Mouse (Mus musculus): ENCODE data around the gene Dapk3.
"Not testable (repeated sequence)": the region's sequence is repeated elsewhere in the genome, so short reads cannot be mapped to it uniquely, and the experiment has no call there.

The Dapk3 gene

DNA sequence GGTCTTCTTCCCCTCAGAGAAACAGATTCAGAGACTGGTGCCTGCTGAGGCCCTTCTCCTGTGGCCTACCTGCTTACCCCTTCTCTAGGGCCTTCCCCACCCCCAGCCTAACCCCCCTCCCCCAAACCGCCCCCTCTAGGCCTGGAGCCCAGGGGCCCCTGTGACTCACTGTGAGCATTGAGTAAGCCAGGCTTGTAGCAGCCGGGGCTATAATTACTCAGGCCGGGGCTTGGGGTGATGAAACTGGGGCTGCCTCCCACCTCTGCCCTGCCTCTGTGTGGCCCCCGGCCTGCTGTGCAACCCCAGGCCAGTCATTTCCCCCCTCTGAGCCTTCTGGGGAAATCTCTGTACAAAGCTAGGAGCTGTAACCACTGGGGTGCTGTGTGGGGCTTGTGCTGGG lies 36.5 kb upstream of the Dapk3 start:
- DNase-seq, result no peak

DNA sequence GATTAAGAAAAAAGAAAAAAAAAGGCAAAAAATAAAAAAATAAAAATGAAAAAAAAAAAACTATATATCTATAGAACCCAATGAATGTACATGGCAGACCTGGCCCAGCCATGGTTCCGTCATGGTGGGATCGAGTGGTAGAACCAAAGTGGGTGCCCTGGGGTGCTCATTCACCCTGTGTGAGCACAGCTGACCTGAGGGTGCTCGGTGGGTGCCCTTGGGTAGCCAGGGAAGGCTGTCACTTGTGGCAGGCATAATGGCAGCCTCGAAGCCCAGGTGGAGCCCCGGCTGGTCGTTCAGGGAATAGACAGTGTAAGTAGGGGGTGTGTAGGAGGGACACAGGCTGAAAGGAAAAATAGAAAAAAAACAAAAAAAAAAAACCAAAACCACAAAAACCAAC lies 31.5 kb upstream of the Dapk3 start:
- no peak for DNase-seq

DNA sequence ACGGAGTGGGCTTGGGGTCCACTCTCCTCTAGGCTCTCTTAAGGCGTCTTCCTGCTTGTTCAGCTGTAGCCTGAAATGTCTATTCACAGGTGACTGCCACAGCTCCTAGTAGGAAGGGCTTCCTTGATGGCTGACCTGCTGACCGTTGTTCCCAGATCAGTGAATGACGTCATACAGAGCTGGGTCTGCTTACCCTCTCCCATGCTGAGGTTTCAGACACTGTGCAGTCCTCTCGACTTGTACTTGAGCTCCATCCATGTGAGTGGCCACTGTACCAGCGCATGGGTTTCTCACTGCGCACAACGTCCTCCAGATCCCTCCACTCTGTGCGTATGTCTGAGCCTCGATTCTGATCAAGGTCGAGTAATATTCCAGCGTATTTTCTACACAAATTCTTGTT lies 30.2 kb upstream of the Dapk3 start:
- DNase-seq, result no peak

DNA sequence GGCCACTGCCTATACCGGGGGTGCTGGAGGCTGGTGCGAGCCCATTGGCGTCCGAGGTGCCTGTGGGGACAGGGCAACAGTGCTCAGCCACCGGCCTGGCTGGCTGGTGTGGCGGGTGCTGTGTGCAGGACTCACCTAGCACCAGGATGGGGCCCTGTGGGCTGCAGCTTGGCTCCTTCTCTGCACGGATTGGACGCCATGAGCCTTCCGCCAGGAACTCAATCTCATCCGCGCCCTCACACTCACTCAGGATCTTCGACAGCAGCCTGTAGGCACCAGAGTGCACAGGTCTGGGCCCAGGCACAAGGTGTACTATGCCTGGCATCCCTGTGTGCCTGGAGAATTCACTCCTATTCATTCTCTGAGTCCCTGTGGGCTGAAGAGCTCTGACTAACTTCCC lies 28.5 kb upstream of the Dapk3 start:
- DNase-seq, result no peak

DNA sequence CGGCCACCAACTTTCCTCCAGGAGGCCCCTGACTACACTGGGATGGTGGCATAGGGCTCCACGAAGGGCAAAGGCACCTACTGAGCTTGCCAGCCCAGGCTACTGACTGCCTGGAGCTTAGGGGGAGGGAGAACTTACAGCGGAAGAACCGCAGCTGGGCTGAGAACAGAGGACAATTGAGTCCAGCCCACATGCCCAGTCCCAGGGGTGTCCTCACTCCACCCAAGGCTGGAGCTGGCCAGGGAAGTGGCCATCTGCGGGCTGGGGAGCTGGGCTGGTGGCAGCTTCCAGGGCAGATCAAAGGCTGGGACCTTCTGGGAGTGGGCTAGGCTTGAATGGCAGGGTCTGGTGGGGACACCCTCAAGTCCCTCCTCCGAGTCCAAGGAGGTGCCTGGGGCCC lies 28.1 kb upstream of the Dapk3 start:
- no peak for DNase-seq

DNA sequence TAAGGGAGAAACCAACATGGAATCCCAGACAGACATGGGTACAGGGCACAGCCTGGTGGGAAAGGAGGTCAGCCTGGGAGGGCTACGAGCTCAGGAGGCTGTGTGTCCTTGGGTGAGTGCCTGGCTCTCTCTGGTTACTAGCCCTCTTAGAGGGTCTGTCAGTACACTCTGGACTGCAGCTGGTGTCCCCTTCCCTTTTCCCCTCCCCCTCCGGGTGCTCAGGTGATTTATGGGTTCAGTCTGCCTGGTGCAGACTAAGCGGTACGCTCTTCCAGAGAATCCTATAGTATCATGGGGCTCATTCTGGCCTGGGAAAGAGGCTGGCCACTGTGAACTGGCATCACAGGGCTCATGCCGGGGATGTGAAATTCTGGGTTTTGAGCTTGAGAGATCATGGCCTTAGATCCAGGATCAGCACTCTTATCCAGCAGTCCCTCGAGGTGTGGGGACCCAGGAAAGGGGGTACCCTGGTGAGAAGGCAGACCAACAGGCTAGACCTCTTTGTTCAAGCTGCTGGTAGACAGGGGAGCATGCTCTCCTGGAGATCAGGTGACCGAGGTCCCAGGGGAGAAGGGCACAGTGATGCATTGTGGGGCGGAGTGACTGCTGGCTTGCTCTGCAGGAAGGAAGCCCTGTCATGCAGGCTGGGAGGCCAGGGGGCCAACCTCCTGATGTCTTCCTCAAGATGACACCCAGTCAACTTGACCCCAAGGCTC lies 21.0 kb upstream of the Dapk3 start:
- no peak for DNase-seq

DNA sequence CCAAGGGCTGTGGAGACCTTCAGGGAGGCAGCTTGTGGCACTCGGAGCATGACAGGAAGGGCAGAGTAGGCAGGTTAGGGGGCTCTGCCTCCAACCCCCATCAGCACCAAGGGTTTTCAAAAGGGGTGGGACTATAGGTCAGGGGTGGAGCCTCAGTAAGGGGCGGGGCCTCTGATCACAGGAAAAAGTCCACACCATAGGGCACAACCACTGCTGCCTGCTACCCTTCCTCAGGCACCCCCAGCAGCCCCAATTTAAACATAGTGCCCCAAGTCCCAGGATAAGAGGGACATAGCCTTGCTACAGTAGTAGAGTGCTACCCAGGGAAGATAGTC lies 20.5 kb upstream of the Dapk3 start:
- DNase-seq, result no peak

DNA sequence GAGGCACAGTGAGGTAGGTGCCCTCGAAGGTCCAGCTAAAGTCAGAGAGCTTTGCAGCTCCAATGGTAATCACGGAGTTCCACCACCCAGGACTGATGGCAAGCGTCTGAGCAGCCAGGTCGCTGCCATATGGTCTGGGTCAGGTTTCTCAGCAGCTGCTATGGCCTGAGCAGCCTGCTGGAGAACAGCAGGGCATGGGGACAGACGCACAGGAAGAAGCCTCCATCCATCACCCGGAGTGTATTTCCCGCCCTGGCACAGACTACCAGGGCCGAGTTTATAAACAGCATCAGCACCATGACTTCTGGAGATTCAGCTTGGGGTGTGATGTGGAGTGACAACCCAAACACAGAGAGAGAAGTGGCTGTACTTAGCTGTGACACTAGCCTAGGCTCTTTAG lies 17.7 kb upstream of the Dapk3 start:
- DNase-seq, result peak; percentile 85

DNA sequence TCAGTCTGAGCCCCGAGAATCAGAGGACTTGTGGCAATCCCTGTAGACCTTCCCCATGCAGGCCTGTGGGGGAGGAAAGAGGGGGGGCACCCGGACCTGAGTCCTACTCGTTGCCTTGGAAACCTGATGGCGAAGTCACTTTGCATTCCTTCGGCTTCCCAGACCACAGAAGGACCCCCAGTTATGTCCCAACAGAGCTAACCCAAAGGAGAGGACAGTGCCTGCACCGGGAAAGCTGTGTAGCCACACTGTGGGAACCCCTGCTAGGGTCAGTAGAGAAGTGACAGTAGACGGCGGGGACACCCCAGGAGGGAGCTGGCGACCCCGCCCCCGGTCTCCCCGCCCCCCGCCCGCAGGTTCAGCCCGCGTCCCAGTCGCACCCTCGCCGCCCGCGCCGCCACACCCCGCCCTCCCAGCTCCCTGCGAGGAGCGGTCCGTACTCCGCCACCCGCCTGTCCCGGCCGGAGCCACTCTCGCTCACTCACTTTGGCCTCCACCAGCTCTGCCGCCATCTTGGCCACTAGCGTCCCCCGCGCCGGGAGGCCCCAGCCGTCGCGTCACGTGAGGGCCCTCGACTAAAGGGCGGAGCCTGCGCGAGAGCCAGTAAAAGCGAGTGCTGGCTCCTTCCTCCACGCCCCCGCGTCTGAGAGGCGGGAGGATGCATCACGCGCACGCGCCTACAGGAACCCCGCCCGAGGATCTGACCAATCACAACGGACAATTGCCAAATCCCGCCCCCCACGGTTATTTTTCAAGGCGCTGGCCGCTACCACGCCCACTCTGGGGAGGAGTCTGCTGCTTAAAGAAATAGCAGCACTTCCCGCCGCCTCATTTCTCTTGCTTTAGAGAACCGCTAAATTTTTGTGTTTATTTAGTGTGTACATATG lies 15.4 kb upstream of the Dapk3 start, which contains the start of gene Pias4:
Pias4 (minus strand) TSS at position 724 of the 887 bp plus-strand sequence.
- peak; percentile 100 for DNase-seq

DNA sequence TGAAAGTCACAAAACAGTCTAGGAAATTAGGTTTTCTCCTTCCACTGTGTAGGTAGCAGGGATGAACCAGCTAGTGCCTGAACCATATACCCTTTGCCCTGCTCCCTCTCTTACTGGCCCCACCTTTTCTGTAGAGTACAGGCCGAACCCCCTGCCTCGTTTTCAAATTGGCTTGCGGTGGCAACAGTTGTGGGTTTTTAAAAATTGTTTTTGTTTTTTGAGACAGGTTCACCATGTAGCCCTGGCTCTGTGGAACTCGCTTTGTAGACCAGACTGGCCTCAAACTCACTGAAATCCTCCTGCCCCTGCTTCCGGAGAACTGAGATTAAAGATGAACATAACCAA lies 14.7 kb upstream of the Dapk3 start:
- no peak for DNase-seq

DNA sequence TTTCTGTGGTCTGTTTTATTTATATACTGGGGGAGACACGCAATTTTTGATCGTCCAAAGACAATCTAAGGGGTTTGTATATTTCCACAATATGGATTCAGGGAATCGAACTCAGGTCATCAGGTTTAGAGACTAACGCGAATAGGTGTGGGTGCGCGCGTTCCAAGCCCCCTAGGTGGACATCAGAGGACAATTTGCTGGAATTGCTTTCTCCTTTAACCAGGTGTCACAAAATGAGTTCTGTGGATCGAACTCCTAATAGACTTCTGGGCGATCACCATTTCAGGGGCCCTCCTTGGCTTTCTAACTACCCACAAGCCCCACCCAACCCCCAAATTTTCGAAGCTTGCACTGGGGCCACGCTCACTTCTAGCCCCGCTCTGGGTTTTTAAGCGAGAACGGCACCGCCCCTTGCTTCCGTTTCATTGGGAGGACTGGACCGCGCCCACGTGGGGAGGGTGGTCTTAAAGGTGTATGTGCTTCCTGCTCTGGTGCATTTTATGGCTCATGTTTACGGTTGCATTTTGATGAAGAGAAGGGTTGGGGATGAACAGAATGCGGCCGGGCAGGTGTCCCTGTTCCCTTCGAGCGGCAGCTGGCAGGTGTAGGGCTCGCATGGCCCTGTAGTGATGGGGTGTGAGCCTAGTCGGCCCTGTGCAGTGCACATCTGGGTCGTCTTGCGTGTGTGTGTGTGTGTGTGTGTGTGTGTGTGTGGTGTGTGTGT lies 14.1 kb upstream of the Dapk3 start:
- peak; percentile 82 for DNase-seq

DNA sequence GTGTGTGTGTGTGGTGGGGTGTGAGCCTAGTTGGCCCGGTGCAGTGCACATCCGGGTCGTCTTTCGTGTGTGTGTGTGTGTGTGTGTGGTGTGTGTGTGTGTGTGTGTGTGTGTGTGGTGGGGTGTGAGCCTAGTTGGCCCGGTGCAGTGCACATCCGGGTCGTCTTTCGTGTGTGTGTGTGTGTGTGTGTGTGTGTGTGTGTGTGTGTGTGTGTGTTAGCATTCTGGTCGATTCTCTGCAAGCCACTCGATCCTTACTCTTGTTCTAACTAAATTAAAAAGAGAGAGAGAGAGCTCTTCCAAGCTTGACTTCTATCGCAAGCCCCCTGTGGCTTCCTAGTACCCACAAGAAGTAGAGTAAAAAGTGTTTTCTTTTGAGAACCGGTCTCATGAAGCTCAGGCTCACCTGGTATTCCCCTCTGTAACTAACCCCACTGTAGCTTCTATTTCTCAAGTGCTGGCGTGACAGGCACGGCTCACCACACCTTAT lies 13.3 kb upstream of the Dapk3 start:
- DNase-seq, result not testable (repeated sequence)

DNA sequence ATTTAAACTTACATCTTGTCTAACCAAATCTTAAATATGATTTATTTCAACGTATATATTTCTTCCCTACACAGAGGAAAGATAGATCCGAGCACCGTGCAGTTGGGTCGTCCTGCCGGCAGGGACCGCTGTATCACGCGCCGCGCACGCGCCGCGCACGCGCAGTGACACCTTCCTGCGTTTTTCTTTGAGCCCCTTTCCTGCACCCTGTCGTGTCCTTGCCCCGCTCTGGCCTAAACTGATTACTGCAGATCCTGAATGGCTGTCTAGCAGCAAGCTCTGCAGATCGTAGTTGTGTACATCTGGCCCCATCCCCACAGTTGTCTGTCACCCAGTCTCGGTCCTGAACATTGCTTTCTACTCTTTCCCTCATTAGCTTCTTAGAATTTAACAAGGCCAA lies 9.7 kb upstream of the Dapk3 start:
- DNase-seq, result peak; percentile 83

DNA sequence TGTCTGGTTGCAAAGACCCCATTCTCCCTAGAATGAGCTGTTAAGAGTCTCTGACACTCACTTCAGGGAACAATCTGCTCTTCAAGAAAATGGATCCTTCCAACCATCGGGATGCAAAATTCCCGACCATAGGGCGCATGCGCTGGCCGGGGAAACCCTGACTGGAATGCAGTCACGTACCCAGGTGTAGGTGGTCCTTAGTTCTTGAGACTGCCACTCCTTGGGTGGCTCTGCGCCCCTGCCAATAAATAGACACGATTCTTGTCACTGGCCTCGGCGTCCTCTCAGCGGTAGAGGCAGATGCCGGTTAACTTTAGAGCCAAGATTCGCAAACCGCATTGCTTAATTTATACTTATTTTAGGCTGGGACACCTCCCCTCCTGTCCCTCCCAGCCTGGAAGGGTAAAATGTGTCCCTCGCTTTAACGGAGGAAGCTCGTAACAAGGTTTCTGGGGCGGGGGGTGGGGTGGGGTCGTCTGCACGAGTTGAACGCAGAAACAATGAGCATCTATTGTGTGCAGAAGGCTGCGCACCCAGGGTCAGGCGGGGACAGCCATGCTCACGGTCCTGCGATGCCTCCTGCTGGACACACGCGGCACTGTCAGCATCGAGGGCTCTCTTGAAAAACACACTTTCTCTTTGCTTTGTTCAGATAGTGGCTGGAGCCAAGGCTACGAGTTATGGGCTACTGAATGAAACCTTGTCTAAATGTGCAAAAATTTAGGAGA lies 8.0 kb upstream of the Dapk3 start:
- peak; percentile 89 for DNase-seq

DNA sequence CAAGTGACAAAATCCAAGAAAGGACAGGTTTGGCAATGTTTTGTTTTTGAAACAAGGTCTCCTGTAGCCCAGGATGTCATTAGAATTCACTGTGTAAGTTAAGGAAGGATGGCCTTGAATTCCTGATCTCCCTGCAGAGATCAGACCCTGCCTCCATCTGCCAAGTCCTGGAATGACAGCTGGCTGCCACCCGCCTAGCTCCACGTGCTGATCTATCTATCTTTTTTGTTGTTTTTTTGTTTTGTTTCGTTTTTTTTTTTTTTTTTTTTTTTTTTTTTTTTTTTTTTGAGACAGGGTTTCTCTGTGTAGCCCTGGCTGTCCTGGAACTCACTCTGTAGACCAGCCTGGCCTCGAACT lies 7.5 kb upstream of the Dapk3 start:
- peak; percentile 67 for DNase-seq

DNA sequence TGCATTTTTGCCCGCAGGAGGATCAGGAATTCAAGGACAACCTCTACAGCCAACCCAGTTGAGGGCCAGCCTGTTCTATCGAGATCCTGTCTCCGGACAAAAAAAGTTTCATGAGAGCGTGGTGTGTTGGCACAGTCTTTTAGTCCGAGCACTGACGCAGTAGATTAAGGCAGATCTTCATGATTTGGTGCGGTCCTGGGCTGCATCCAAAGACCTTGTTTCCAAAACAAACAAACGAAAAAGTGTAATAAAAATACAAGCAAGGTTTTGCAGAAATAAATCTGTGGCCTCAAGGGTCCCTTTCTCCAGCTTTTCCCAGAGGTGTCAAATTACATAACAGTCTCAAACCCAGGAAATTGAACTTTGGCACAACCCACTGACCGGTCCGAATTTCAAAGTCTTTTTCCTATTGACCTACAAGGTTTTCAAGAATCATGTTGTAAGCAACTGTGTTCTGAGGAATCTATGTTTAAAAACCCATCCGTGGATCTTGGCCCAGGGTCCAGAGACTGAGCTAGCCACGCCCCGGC lies 6.8 kb upstream of the Dapk3 start:
- no peak for DNase-seq

DNA sequence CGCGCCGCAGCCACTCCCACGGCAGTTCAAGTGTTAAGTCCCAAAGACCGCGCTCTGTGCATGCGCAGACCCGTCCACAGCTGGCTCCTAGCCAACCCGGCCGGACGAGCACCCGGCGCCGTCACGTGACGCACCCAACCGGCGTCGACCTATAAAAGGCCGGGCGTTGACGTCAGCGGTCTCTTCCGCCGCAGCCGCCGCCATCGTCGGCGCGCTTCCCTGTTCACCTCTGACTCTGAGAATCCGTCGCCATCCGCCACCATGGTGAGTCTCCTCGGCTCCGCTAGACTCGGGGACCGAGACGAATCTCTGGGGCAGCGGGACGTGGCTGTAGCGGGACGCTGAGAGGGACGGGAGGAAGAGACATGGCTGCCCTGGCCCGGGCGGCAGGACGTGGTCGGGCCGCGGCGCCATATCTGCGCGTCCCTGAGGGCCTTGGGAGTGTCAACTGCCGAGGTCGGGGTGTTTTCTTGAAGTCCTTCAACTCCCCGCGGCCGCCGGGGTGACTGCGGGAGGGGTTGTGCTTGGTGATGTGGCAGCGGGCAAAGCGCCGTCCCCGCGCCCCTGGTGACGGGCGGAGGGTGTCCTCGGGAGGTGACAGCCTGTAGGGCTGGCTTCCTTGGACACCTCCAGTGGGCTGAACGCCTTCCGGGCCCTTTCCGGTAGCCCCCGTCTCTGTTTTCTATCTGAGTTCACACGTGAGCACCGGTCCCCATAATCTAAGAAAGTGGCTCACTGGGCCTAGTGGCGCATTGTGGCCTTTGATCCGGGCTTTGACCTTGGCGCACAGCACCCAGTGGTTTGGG lies 6.1 kb upstream of the Dapk3 start, which contains the start of gene Eef2:
Eef2 (plus strand) TSS at position 166 of the 806 bp plus-strand sequence.
- peak; percentile 99 for DNase-seq

DNA sequence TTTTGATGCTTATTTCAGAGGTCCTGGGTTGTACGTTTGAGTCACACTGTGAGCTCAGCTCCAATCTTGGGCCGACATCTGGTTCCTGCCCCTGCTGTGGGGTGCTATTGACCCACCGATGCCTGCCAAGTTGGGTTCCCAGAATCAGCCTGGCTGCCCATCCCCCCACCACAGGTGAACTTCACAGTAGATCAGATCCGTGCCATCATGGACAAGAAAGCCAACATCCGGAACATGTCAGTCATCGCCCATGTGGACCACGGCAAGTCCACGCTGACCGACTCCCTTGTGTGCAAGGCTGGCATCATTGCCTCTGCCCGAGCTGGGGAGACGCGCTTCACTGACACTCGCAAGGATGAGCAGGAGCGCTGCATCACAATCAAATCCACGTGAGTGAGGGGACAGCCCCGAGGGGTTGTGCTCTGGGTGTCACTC lies 5.3 kb upstream of the Dapk3 start:
- peak; percentile 77 for DNase-seq

DNA sequence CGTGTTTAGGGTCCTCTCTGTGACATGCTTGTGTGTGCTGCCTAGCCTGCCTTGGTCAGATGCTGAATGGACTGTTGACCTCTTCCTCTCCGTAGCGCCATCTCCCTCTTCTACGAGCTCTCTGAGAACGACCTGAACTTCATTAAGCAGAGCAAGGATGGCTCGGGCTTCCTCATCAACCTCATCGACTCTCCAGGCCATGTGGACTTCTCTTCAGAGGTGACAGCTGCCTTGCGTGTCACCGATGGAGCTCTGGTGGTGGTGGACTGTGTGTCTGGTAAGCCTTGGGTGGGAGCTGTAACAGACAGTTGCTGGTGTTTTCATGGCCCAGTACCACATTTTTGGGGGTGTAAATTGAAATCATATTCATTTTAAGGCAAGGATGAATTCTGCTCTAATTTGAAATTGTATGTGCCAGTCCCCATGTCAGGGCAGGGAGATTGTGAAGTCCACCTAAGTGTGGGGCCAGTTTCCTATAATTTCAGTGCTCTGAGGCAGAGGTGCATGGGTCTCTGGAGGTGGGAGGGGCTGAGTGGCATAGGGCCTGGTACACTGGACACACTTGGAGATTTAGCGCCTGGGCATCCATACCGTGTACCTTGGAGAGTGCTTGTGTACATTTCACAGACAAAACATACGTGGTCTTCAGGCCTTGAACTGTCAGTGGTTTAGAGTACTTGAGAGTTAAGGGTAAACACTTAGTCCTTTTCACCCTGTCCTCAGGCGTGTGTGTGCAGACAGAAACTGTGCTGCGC lies 4.7 kb upstream of the Dapk3 start:
- peak; percentile 60 for DNase-seq

DNA sequence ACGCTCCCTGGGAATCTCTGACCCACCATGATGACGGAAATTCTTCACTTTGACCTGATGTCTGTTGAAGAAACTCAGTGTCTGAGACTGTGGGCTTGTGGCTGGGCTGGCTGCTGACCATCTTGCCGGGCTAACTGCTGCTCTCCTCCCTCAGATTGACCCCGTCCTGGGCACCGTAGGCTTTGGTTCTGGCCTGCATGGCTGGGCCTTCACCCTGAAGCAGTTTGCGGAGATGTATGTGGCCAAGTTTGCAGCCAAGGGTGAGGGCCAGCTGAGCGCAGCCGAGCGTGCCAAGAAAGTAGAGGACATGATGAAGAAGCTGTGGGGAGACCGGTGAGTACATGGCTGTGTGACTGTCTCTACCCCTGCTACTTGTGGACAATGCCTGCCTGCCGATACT lies 3.9 kb upstream of the Dapk3 start:
- DNase-seq, result peak; percentile 57
